Mouse (Mus musculus): ENCODE results near the gene Rasal3. TPM values are rescaled to one million over a fixed set of nuclear protein-coding genes. Genes with fewer than 3 reads are reported as not detected.

Gene Rasal3
- polyA plus RNA-seq (2012; rRNA removed; ENCODE audit: low replicate concordance), result 4.1 and 8.3 TPM in 2 replicates

DNA sequence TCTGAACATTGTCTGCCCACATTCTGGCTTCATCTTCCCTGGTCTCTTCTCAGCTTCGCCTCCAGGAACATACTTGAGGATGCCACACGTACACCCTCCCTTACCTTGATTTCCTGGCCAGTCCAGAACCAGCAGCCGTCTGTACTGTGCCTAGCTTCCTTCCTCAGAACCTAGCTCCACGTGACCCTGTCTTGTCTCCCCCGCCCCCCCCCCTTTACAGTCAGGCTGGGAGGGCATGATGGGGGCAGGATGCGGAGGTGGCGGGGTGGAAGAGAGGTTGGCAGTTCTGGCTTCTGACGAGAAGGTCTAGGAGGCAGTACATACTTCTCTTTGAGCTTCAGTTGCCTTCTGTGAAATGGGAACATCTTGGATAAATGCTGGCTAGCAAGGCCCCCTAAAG lies at the start of gene Rasal3:
Rasal3 (minus strand) TSS at position 167 of the 400 bp plus-strand sequence.

DNA sequence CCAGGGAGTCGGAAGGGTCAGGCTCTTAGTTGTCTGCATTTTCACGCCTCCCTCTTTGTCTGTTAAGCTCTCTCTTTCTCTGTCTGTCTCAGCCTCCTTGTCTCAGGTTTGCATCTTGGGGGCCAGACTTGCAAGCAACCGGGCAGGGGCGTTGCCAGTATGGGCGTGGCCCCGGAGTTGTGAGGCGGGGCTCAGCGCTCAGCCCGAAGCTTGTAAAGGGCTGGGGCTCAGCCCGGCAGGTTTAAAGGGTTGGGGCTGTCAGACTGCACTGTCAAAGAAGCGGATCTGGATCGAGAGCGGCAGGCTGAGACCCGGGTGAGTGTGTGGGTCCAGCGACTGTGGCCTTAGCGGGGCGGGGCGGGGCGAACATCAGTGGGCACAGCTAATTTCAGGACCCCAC lies 49.1 kb upstream of the Rasal3 start, which contains the start of gene Cyp4f39:
Cyp4f39 (plus strand) TSS at position 242 of the 400 bp plus-strand sequence.

DNA sequence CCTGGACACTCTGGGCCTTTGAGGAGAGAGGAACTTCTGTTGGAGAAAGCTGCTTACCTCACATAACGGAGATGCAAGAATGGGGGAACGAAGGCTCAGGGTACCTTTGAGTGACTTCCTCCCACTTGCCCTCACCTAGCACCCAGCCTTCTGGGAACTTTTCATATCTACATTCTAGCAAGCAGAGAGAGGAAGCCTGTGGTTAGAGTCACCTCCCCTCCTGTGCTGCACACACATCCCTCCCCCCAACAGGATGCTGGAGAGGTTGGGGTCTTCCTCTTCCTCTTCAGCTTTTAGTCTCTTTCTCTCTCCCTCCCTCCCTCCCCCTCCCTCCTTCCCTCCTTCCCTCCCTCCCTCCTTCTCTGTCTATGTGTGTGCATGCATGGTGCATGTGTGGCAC lies 20.7 kb upstream of the Rasal3 start, which contains the start of gene Pglyrp2:
Pglyrp2 (minus strand) TSS at position 134 of the 400 bp plus-strand sequence.

GRCm38 (mm10) chr17:32389101-32389659 lies 14.2 kb downstream of the Rasal3 start, which contains the start of gene Wiz:
TSS of gene Wiz (minus strand) at chr17:32389439.

GRCm38 (mm10) chr17:32350382-32350983 lies 52.9 kb downstream of the Rasal3 start, which contains the start of gene Akap8l:
TSS of gene Akap8l (minus strand) at chr17:32350607.

Other genes starting within 250 kb of the Rasal3 start
- 50.7 and 68.4 TPM in 2 replicates for gene Notch3, start 236.7 kb downstream of the Rasal3 start, polyA plus RNA-seq (2012; rRNA removed; ENCODE audit: low replicate concordance)
- 2.2 and 7.0 TPM in 2 replicates for gene Ephx3, start 214.0 kb downstream of the Rasal3 start, polyA plus RNA-seq (2012; rRNA removed; ENCODE audit: low replicate concordance)
- gene Brd4, start 118.9 kb downstream of the Rasal3 start, polyA plus RNA-seq (2012; rRNA removed; ENCODE audit: low replicate concordance), result 23.2 and 39.1 TPM in 2 replicates
- 47.7 and 91.4 TPM in 2 replicates for gene Akap8, start 82.3 kb downstream of the Rasal3 start, polyA plus RNA-seq (2012; rRNA removed; ENCODE audit: low replicate concordance)
- 89.6 and 127 TPM in 2 replicates for gene Akap8l, start 53.0 kb downstream of the Rasal3 start, polyA plus RNA-seq (2012; rRNA removed; ENCODE audit: low replicate concordance)
- gene Wiz, start 14.1 kb downstream of the Rasal3 start, polyA plus RNA-seq (2012; rRNA removed; ENCODE audit: low replicate concordance), result 31.6 and 59.8 TPM in 2 replicates
- 0.90 and 2.3 TPM in 2 replicates for gene Pglyrp2, start 20.6 kb upstream of the Rasal3 start, polyA plus RNA-seq (2012; rRNA removed; ENCODE audit: low replicate concordance)
- gene Cyp4f39, start 49.1 kb upstream of the Rasal3 start, polyA plus RNA-seq (2012; rRNA removed; ENCODE audit: low replicate concordance), result 0.48 and 0.83 TPM in 2 replicates
- gene Cyp4f17, start 102.5 kb upstream of the Rasal3 start, polyA plus RNA-seq (2012; rRNA removed; ENCODE audit: low replicate concordance), result 25.1 and 34.2 TPM in 2 replicates
- 23.3 and 27.7 TPM in 2 replicates for gene Cyp4f16, start 133.0 kb upstream of the Rasal3 start, polyA plus RNA-seq (2012; rRNA removed; ENCODE audit: low replicate concordance)
- not detected in 2 replicates for gene Cyp4f37, start 217.7 kb upstream of the Rasal3 start, polyA plus RNA-seq (2012; rRNA removed; ENCODE audit: low replicate concordance)

All from subcutaneous adipose tissue, adult 2 months (tissue).